Mouse (Mus musculus) hindbrain, embryonic 12.5 days (tissue): ENCODE results near the gene Khsrp. TPM values are rescaled to one million over a fixed set of nuclear protein-coding genes. Genes with fewer than 3 reads are reported as not detected.

Experiments used
- ATAC-seq: fragments of 200-750 bp; cut with Nextera tagmentation; 2 replicates; pipeline ENCODE4 v1.8.0; 2017; ENCODE audit warnings: moderate TSS enrichment; ENCODE audit not compliant: low FRiP score
- H3K27ac ChIP-seq: fragments of 300-500 bp; sonication (generic); 2 replicates; pipeline ENCODE4 v1.5.1; 2016; ENCODE audit warnings: mild to moderate bottlenecking
- H3K27me3 ChIP-seq: fragments of 300-500 bp; sonication (generic); 2 replicates; pipeline ENCODE4 v1.6.1; 2016; ENCODE audit warnings: mild to moderate bottlenecking
- H3K36me3 ChIP-seq: fragments of 300-500 bp; sonication (generic); 2 replicates; pipeline ENCODE4 v1.6.1; 2016; ENCODE audit warnings: mild to moderate bottlenecking
- H3K4me1 ChIP-seq: fragments of 300-500 bp; sonication (generic); 2 replicates; pipeline ENCODE4 v1.6.1; 2016
- H3K4me2 ChIP-seq: fragments of 300-500 bp; sonication (generic); replicated peaks from 2 replicates; pipeline ENCODE4 v1.6.1; 2016; ENCODE audit warnings: mild to moderate bottlenecking
- H3K4me3 ChIP-seq: fragments of 300-500 bp; sonication (generic); 2 replicates; pipeline ENCODE4 v1.5.1; 2016; ENCODE audit warnings: mild to moderate bottlenecking
- H3K9ac ChIP-seq: fragments of 300-500 bp; sonication (generic); 2 replicates; pipeline ENCODE4 v1.6.1; 2016; ENCODE audit warnings: mild to moderate bottlenecking, moderate library complexity
- H3K9me3 ChIP-seq: fragments of 300-500 bp; sonication (generic); replicated peaks from 2 replicates; pipeline ENCODE4 v1.6.1; 2016; ENCODE audit warnings: mild to moderate bottlenecking
- WGBS: fragments of 180-500 bp; shearing (Covaris S2); methylation state at CpG from one replicate; pipeline ENCODE4 v1.1.7; 2016; 5-methylcytosine and 5-hydroxymethylcytosine counted together
- polyA plus RNA-seq: library from polyadenylated mRNA; unstranded; fragments of >200 nt; fragmentation: Nextera tagmentation; extraction: Ambion mirVana; gene quantifications from 2 replicates; pipeline ENCODE4 v1.2.1, GENCODE M21; 2016

The Khsrp gene
- polyA plus RNA-seq = 63.4 and 66.5 TPM in 2 replicates

GRCm38 (mm10) chr17:57030931-57031660 is at the start of gene Khsrp:
Gene Khsrp, minus strand, starts transcription at chr17:57031522.
- Histone ChIP-seq H3K27me3 (0 out of 2 replicates have a peak, but pooled peaks cover 5% of the 10 kb centered on the region), H3K4me2 (peak within 1 kb of the TSS; percentile 95), H3K27ac (peak within 1 kb of the TSS; percentile 97), H3K4me3 (peak within 1 kb of the TSS; percentile 97), H3K9ac (peak within 1 kb of the TSS; percentile 100), H3K36me3 (peaks cover 28% of the 10 kb centered on the region), H3K9me3 (no peaks in the 10 kb centered on the region), H3K4me1 (peaks cover 22% of the 10 kb centered on the region)
- under 1% methylated on average over 77 of the region's 99 CpGs for WGBS
- ATAC-seq = no peak

- no peak overlapping the region for H3K4me3 ChIP-seq
- WGBS = 70% methylated on average over 3 of the region's 3 CpGs
- H3K4me1 ChIP-seq = peaks cover 13% of the 10 kb centered on the region; the same call in 1 of the 2 replicates
- H3K9ac ChIP-seq = no peak overlapping the region
- no peak overlapping the region for H3K4me2 ChIP-seq
- ATAC-seq = no peak
- H3K27me3 ChIP-seq = no peaks in the 10 kb centered on the region
- H3K9me3 ChIP-seq = no peaks in the 10 kb centered on the region
- no peak overlapping the region for H3K27ac ChIP-seq
- peaks cover 36% of the 10 kb centered on the region for H3K36me3 ChIP-seq
Measured at GRCm38 (mm10) chr17:57079919-57080318, 48.6 kb upstream of the Khsrp start.

DNA sequence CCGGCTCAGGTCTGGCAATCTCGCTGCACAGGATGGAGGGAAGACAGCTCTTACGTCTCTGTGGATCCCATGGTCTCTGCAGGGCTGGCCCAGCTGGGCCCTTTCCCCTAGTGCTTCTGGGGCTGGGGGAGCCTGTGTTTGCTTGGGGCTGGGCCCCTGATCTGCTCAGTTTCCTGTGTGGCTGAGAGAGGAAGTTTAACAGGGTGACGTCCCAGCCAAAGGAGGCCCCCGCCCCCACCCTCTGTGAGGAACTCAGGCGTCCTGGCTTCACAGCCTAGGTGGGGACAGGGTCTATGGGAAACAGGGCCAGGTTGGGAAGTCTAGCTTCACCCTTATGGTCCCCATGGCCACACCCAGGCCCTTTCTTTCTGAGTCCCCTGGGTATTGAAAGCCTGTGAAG is 47.0 kb upstream of the Khsrp start, which contains the start of gene Dennd1c:
Gene Dennd1c, minus strand, starts transcription at position 179 of the 400 bp plus-strand sequence.
- H3K9ac ChIP-seq = no peak within 1 kb of the TSS; the same call in 1 of the 2 replicates
- peak; percentile 14; the same call in 1 of the 2 replicates for ATAC-seq
- no peaks in the 10 kb centered on the region for H3K9me3 ChIP-seq
- H3K4me1 ChIP-seq = peaks cover 7% of the 10 kb centered on the region; the same call in 1 of the 2 replicates
- H3K4me3 ChIP-seq = no peak within 1 kb of the TSS
- no peak within 1 kb of the TSS for H3K4me2 ChIP-seq
- peaks cover 24% of the 10 kb centered on the region for H3K36me3 ChIP-seq
- H3K27me3 ChIP-seq = no peaks in the 10 kb centered on the region
- peak within 1 kb of the TSS; percentile 23; the same call in 1 of the 2 replicates for H3K27ac ChIP-seq
- WGBS = 55% methylated on average over 6 of the region's 6 CpGs

- H3K9ac ChIP-seq = no peak overlapping the region
- no peak overlapping the region for H3K4me2 ChIP-seq
- H3K36me3 ChIP-seq = peaks cover 17% of the 10 kb centered on the region
- 0 out of 2 replicates have a peak, but pooled peaks cover 5% of the 10 kb centered on the region for H3K4me1 ChIP-seq
- no peak overlapping the region for H3K4me3 ChIP-seq
- H3K27me3 ChIP-seq = no peaks in the 10 kb centered on the region
- ATAC-seq = no peak
- no peaks in the 10 kb centered on the region for H3K9me3 ChIP-seq
- WGBS = 52% methylated on average over 3 of the region's 3 CpGs
- no peak overlapping the region for H3K27ac ChIP-seq
Measured at GRCm38 (mm10) chr17:57076916-57077315, 45.6 kb upstream of the Khsrp start.

- H3K4me3 ChIP-seq = 0 out of 2 replicates have a peak overlapping the region, but pooled peaks have one; percentile 20
Measured at GRCm38 (mm10) chr17:57070699-57071098, 39.4 kb upstream of the Khsrp start.

DNA sequence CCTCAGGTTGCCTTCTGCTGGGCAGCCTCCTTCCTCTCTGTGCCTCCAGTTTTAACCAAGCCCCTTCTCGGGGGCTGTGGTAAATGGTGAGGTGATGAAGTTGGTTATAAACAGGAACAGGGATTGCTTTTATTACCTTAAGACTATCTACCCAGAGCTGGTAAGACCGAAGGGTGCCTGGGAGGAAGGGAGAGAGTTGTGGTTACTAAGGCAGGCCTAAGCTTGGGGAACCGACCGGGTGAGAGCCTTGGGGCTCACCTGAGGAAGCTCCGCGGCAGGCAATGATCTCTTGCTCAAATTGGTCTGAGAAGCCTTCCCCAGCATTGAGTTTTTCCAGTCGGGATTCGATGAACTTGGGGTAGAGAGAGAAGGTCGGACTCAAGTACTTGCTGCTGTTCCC is 39.0 kb upstream of the Khsrp start:
- no peaks in the 10 kb centered on the region for H3K36me3 ChIP-seq
- H3K27me3 ChIP-seq = peaks cover 6% of the 10 kb centered on the region
- peak overlapping the region; percentile 32 for H3K9ac ChIP-seq
- H3K4me1 ChIP-seq = peaks cover 12% of the 10 kb centered on the region
- H3K4me2 ChIP-seq = peak overlapping the region; percentile 38
- 14% methylated on average over 9 of the region's 9 CpGs for WGBS
- no peaks in the 10 kb centered on the region for H3K9me3 ChIP-seq
- H3K4me3 ChIP-seq = peak overlapping the region; percentile 20; the same call in 1 of the 2 replicates
- H3K27ac ChIP-seq = no peak overlapping the region
- 0 out of 2 replicates have a peak, but pooled peaks have one; percentile 49 for ATAC-seq

More at GRCm38 (mm10) chr17:57070699-57071098, 39.4 kb upstream of the Khsrp start:
- H3K4me1 ChIP-seq = peaks cover 9% of the 10 kb centered on the region
- H3K36me3 ChIP-seq = no peaks in the 10 kb centered on the region
- peaks cover 3% of the 10 kb centered on the region; the same call in 1 of the 2 replicates for H3K27me3 ChIP-seq
- WGBS = under 1% methylated on average over 10 of the region's 11 CpGs
- H3K27ac ChIP-seq = no peak overlapping the region
- peak; percentile 47 for ATAC-seq
- H3K9me3 ChIP-seq = no peaks in the 10 kb centered on the region
- H3K9ac ChIP-seq = peak overlapping the region; percentile 32
- peak overlapping the region; percentile 38 for H3K4me2 ChIP-seq

DNA sequence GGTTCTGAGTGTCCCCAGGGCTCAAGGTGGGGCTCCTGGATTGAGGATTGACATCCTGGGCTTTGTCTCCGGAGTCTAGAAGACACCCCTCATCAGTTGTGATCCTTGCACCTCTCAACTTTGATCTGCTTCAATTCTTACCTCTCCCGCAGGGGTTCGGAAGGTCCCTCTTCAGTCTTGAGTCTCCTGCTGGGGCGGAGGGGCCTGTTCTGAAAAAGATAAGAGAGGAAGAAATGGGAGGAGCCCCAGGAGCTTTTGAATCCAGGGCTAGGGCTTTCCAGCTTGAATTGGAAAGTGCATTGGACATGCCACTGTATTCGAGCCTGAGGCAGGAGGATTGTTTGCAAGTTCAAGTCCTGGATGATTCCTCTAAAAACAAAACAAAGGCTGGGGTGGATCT is 35.6 kb upstream of the Khsrp start:
- no peaks in the 10 kb centered on the region for H3K9me3 ChIP-seq
- no peak for ATAC-seq
- no peak overlapping the region for H3K27ac ChIP-seq
- 65% methylated on average over 5 of the region's 5 CpGs for WGBS
- peaks cover 38% of the 10 kb centered on the region for H3K27me3 ChIP-seq
- peaks cover 19% of the 10 kb centered on the region for H3K4me1 ChIP-seq
- no peak overlapping the region for H3K9ac ChIP-seq
- H3K36me3 ChIP-seq = no peaks in the 10 kb centered on the region
- no peak overlapping the region for H3K4me2 ChIP-seq
- no peak overlapping the region for H3K4me3 ChIP-seq

- 8% methylated on average over 8 of the region's 8 CpGs for WGBS
- H3K27me3 ChIP-seq = peaks cover 50% of the 10 kb centered on the region
Measured at GRCm38 (mm10) chr17:57063031-57063430, 31.7 kb upstream of the Khsrp start.

GRCm38 (mm10) chr17:57062548-57062947 is 31.2 kb upstream of the Khsrp start:
- Histone ChIP-seq H3K27ac (no peak overlapping the region), H3K9me3 (no peaks in the 10 kb centered on the region)
- WGBS = under 1% methylated on average over 22 of the region's 22 CpGs

More at GRCm38 (mm10) chr17:57063031-57063430, 31.7 kb upstream of the Khsrp start:
- no peak overlapping the region for H3K4me2 ChIP-seq
- ATAC-seq = no peak
- no peaks in the 10 kb centered on the region for H3K36me3 ChIP-seq
- no peaks in the 10 kb centered on the region for H3K9me3 ChIP-seq
- H3K27ac ChIP-seq = no peak overlapping the region
- peaks cover 23% of the 10 kb centered on the region for H3K4me1 ChIP-seq
- no peak overlapping the region for H3K9ac ChIP-seq
- H3K4me3 ChIP-seq = no peak overlapping the region

GRCm38 (mm10) chr17:57062011-57062521 is 30.7 kb upstream of the Khsrp start:
- Histone ChIP-seq H3K27me3 (peaks cover 50% of the 10 kb centered on the region), H3K4me1 (peaks cover 25% of the 10 kb centered on the region), H3K9me3 (no peaks in the 10 kb centered on the region), H3K4me3 (peak overlapping the region; percentile 17), H3K4me2 (peak overlapping the region; percentile 36), H3K36me3 (no peaks in the 10 kb centered on the region), H3K9ac (no peak overlapping the region), H3K27ac (no peak overlapping the region)
- 2% methylated on average over 36 of the region's 39 CpGs for WGBS
- ATAC-seq = no peak

More at GRCm38 (mm10) chr17:57062548-57062947, 31.2 kb upstream of the Khsrp start:
- Histone ChIP-seq H3K4me3 (peak overlapping the region; percentile 17), H3K36me3 (no peaks in the 10 kb centered on the region), H3K9ac (no peak overlapping the region), H3K27me3 (peaks cover 50% of the 10 kb centered on the region), H3K4me2 (peak overlapping the region; percentile 36), H3K4me1 (peaks cover 25% of the 10 kb centered on the region)
- no peak for ATAC-seq

GRCm38 (mm10) chr17:57061069-57061468 is 29.7 kb upstream of the Khsrp start:
- Histone ChIP-seq H3K9me3 (no peaks in the 10 kb centered on the region), H3K4me2 (peak overlapping the region; percentile 85), H3K27ac (no peak overlapping the region), H3K4me3 (peak overlapping the region; percentile 65), H3K9ac (no peak overlapping the region), H3K36me3 (peaks cover 3% of the 10 kb centered on the region; the same call in 1 of the 2 replicates), H3K27me3 (peaks cover 47% of the 10 kb centered on the region), H3K4me1 (peaks cover 25% of the 10 kb centered on the region)
- no peak for ATAC-seq
- WGBS = 38% methylated on average over 10 of the region's 10 CpGs

GRCm38 (mm10) chr17:57060231-57060801 is 29.0 kb upstream of the Khsrp start:
- WGBS = under 1% methylated on average over 44 of the region's 44 CpGs
- peak overlapping the region; percentile 44 for H3K9ac ChIP-seq
- peaks cover 45% of the 10 kb centered on the region for H3K27me3 ChIP-seq
- peak; percentile 94 for ATAC-seq
- peaks cover 3% of the 10 kb centered on the region; the same call in 1 of the 2 replicates for H3K36me3 ChIP-seq
- peak overlapping the region; percentile 77 for H3K27ac ChIP-seq
- no peaks in the 10 kb centered on the region for H3K9me3 ChIP-seq
- peaks cover 22% of the 10 kb centered on the region for H3K4me1 ChIP-seq
- peak overlapping the region; percentile 65 for H3K4me3 ChIP-seq
- H3K4me2 ChIP-seq = peak overlapping the region; percentile 85
